8 mouse cellular contexts compared by ENCODE assay signal in the genomic region with DNA sequence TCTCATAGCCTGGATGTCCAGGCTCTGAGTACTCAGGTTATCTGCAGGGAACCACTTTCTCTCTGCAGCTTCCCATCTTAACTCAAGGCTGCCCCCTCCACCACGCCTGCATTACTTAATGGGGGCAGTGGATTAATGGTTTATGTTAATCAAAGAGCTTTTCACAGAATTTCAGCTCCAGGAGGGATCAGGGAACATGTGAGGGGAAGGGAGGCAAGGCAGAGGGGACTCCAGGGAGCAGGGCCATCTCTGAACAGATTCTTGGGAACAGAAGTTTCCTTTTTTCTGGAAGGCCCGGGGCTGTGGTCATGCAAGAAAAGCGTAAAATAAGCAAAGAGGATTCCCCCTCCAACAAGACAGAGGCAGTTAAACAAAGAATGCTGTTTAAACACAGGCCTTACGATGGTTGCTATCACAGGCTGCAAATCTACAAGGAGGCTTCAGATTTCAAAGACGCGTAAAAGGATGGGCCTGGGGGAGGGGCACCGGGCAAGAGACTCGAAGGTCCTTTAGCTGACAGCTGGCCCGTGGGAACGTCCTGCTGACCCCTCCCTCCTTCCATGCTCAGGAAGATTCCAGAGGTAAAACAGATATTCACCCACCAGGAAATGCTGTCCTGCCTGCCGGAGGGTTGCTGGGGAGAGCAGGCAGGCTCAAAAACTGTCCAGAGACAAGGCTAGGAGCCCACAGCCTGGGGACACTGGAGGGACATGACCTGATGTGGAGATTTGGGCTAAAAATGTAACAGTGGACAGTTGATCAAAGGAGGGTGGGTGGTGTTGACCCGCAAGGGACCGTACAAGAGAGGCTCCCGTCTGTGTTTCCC.
DNase-seq lines count a peak whose midpoint lies in the region; ATAC-seq and TF ChIP-seq lines count a peak whose summit lies in the region.

No protein-coding gene starts in this region.

- H3K9ac ChIP-seq in kidney, embryonic 15.5 days: no peak overlapping the region
- no peak overlapping the region for H3K9ac ChIP-seq in intestine, embryonic 14.5 days (ENCODE audit: low read length)
- no peak overlapping the region for H3K9ac ChIP-seq in midbrain, postnatal 0 days (replicated peaks; ENCODE audit: low read length, poor library complexity, severe bottlenecking)

- peaks cover 28% of the 10 kb centered on the region for H3K4me1 ChIP-seq in kidney, embryonic 15.5 days
- peaks cover 29% of the 10 kb centered on the region for H3K4me1 ChIP-seq in intestine, embryonic 14.5 days (replicated peaks; ENCODE audit: control insufficient read depth, insufficient read depth, low read length)
- H3K4me1 ChIP-seq in midbrain, postnatal 0 days (ENCODE audit: insufficient read depth, low read length): peaks cover 7% of the 10 kb centered on the region; the same call in 1 of the 2 replicates

- no peaks in the 10 kb centered on the region for H3K36me3 ChIP-seq in kidney, embryonic 15.5 days
- no peaks in the 10 kb centered on the region for H3K36me3 ChIP-seq in intestine, embryonic 14.5 days (ENCODE audit: control insufficient read depth, insufficient read depth, low read length)
- H3K36me3 ChIP-seq in midbrain, postnatal 0 days (ENCODE audit: insufficient read depth, low read length): no peaks in the 10 kb centered on the region

- peaks cover 6% of the 10 kb centered on the region; the same call in 1 of the 2 replicates for H3K27me3 ChIP-seq in kidney, embryonic 15.5 days
- no peaks in the 10 kb centered on the region for H3K27me3 ChIP-seq in intestine, embryonic 14.5 days (replicated peaks; ENCODE audit: control insufficient read depth, insufficient read depth, low read length)
- no peaks in the 10 kb centered on the region; the same call in 1 of the 2 replicates for H3K27me3 ChIP-seq in midbrain, postnatal 0 days (ENCODE audit: insufficient read depth, low read length)

- ATAC-seq in kidney, embryonic 15.5 days (replicated peaks; ENCODE audit: low FRiP score): peak; percentile 49
- 0 out of 2 replicates have a peak, but pooled peaks have one; percentile 16 for ATAC-seq in intestine, embryonic 14.5 days (replicated peaks; ENCODE audit: low FRiP score, low TSS enrichment, low read depth)
- no peak for ATAC-seq in midbrain, postnatal 0 days (ENCODE audit: low FRiP score)

- no peak for DNase-seq in kidney, postnatal 25 days
- peak; percentile 81 for DNase-seq in embryo, embryonic 11 days
- peak; percentile 72 for DNase-seq in intestine, embryonic 14.5 days (ENCODE audit: low spot score)
- DNase-seq in midbrain, postnatal 0 days (ENCODE audit: low spot score): no peak
- no peak for DNase-seq in gastrocnemius, adult 8-10 months (ENCODE audit: low spot score in 2 of 2)
- no peak for DNase-seq in natural killer cell, adult 2 months (ENCODE audit: low spot score in 2 of 2)
- DNase-seq in layer of hippocampus, postnatal 25 days (ENCODE audit: extremely low spot score in 1 of 2, low spot score in 1 of 2): no peak

- H3K4me2 ChIP-seq in kidney, embryonic 15.5 days: peak overlapping the region; percentile 89
- peak overlapping the region; percentile 75 for H3K4me2 ChIP-seq in intestine, embryonic 14.5 days (ENCODE audit: low read length)
- H3K4me2 ChIP-seq in midbrain, postnatal 0 days (ENCODE audit: low read depth, low read length, poor library complexity, severe bottlenecking): no peak overlapping the region

- 0 out of 2 replicates have a peak, but pooled peaks have one; percentile 3 for TF ChIP-seq CTCF in midbrain, postnatal 0 days (IDR thresholded peaks at IDR 0.05)

- WGBS in kidney, embryonic 15.5 days: 4% methylated on average over 14 of the region's 14 CpGs
- WGBS in intestine, embryonic 14.5 days: 5% methylated on average over 14 of the region's 14 CpGs
- WGBS in midbrain, postnatal 0 days: 13% methylated on average over 14 of the region's 14 CpGs

- H3K4me3 ChIP-seq in kidney, embryonic 15.5 days (replicated peaks): peak overlapping the region; percentile 3; the same call in 1 of the 2 replicates
- 0 out of 2 replicates have a peak overlapping the region, but pooled peaks have one; percentile 13 for H3K4me3 ChIP-seq in intestine, embryonic 14.5 days (ENCODE audit: low read depth, low read length)
- H3K4me3 ChIP-seq in midbrain, postnatal 0 days (ENCODE audit: low read depth, low read length): no peak overlapping the region

- no peaks in the 10 kb centered on the region for H3K9me3 ChIP-seq in kidney, embryonic 15.5 days (replicated peaks)
- H3K9me3 ChIP-seq in intestine, embryonic 14.5 days (ENCODE audit: control insufficient read depth, low read length): no peaks in the 10 kb centered on the region
- H3K9me3 ChIP-seq in midbrain, postnatal 0 days (ENCODE audit: low read length): no peaks in the 10 kb centered on the region

- H3K27ac ChIP-seq in kidney, embryonic 15.5 days: peak overlapping the region; percentile 39
- peak overlapping the region; percentile 86 for H3K27ac ChIP-seq in intestine, embryonic 14.5 days (ENCODE audit: low read depth)
- H3K27ac ChIP-seq in midbrain, postnatal 0 days (ENCODE audit: low read depth, low read length): no peak overlapping the region

Comparison
In these comparisons a context has a peak if more than half of its experiments do, and no peak if none do; other contexts are left out.
1. DNase-seq: peak in embryo, embryonic 11 days (single experiment) and intestine, embryonic 14.5 days (single experiment); none in kidney, postnatal 25 days (0 of 2), midbrain, postnatal 0 days (single experiment), gastrocnemius, adult 8-10 months (0 of 2), natural killer cell, adult 2 months (0 of 2) and layer of hippocampus, postnatal 25 days (0 of 2).